ENCODE assay signal across 29 mouse cellular contexts in genomic region chr3:54630254-54630653, GRCm38 (mm10).
A peak's percentile ranks its signal among the peaks of the same experiment; 100 is the strongest.
DNase-seq lines count a peak whose midpoint lies in the region; ATAC-seq and TF ChIP-seq lines count a peak whose summit lies in the region.
"Had no signal": no experiment of that assay in that cellular context is flagged by ENCODE, and none has a peak within 500 bp of the region (broad histone marks: within the 10 kb centered on the region; RNA-seq: fewer than 3 reads in every experiment).

No protein-coding gene starts in this region.

- WGBS in liver, postnatal 0 days (ENCODE audit: insufficient replicate concordance): 75% methylated on average over 7 of the region's 7 CpGs
- 77% methylated on average over 7 of the region's 7 CpGs for WGBS in liver, embryonic 12.5 days (ENCODE audit: insufficient replicate concordance)

- no peaks in the 10 kb centered on the region for H3K4me1 ChIP-seq in liver, postnatal 0 days (ENCODE audit: insufficient read depth)
- no peaks in the 10 kb centered on the region for H3K4me1 ChIP-seq in liver, embryonic 12.5 days
- peaks cover 3 to 14% of the 10 kb centered on the region in 2 experiments; a peak in 3 of 4 replicates for H3K4me1 ChIP-seq in CH12.LX (ENCODE audit: control insufficient read depth in 1 of 2, insufficient read depth in 2 of 2)
- H3K4me1 ChIP-seq: embryonic facial prominence, embryonic 10.5 days; embryonic facial prominence, embryonic 13.5 days; forebrain, embryonic 13.5 days; heart, embryonic 10.5 days; heart, embryonic 13.5 days; hindbrain, embryonic 12.5 days; hindbrain, embryonic 15.5 days had no signal

- in situ Hi-C loops in CH12.LX (cut with MboI; ENCODE audit: low pct_ligation_motif_present, low pct_unique_long_range_greater_than_20kb, low sequenced_read_pairs): no loop called here

- intact Hi-C loops in heart, postnatal 36 days (cut with DNase I): no loop called here

- H3K36me3 ChIP-seq in liver, postnatal 0 days (replicated peaks; ENCODE audit: insufficient read depth, low read length): no peaks in the 10 kb centered on the region
- H3K36me3 ChIP-seq in liver, embryonic 12.5 days: no peaks in the 10 kb centered on the region
- no peaks in the 10 kb centered on the region for H3K36me3 ChIP-seq in CH12.LX (replicated peaks in 1 of 2; ENCODE audit: control insufficient read depth in 1 of 2, insufficient read depth in 1 of 2, low read length in 1 of 2)
- H3K36me3 ChIP-seq: embryonic facial prominence, embryonic 10.5 days; G1E; heart, embryonic 10.5 days; heart, embryonic 13.5 days; hindbrain, embryonic 12.5 days; hindbrain, embryonic 15.5 days had no signal

- dilution Hi-C loops in CH12.LX (cut with MboI; ENCODE audit: extremely low pct_ligation_motif_present, extremely low pct_unique_long_range_greater_than_20kb, low sequenced_read_pairs): no loop called here

- peaks cover 3% of the 10 kb centered on the region; the same call in 1 of the 2 replicates for H3K9me3 ChIP-seq in liver, postnatal 0 days (ENCODE audit: low read length)
- peaks cover 19% of the 10 kb centered on the region for H3K9me3 ChIP-seq in liver, embryonic 12.5 days (replicated peaks)
- peaks cover 19% of the 10 kb centered on the region for H3K9me3 ChIP-seq in CH12.LX (replicated peaks; ENCODE audit: low read length)

- no peak overlapping the region for H3K9ac ChIP-seq in liver, postnatal 0 days (replicated peaks)
- no peak overlapping the region for H3K9ac ChIP-seq in liver, embryonic 12.5 days
- H3K9ac ChIP-seq in CH12.LX (ENCODE audit: insufficient read depth, low read depth): 0 out of 2 replicates have a peak overlapping the region, but pooled peaks have one; percentile 25
- H3K9ac ChIP-seq: embryonic facial prominence, embryonic 13.5 days; forebrain, embryonic 13.5 days; heart, embryonic 13.5 days; hindbrain, embryonic 12.5 days; hindbrain, embryonic 15.5 days had no signal

- no peak for TF ChIP-seq EP300 in liver, postnatal 0 days (IDR thresholded peaks at IDR 0.05; ENCODE audit: low read depth)
- peak; percentile 76 for TF ChIP-seq EP300 in CH12.LX (IDR thresholded peaks at IDR 0.05; ENCODE audit: low read length)

- no peak for TF ChIP-seq POLR2A in CH12.LX (IDR thresholded peaks at IDR 0.05; ENCODE audit: low read depth, low read length)

- H3K27me3 ChIP-seq in liver, postnatal 0 days (ENCODE audit: insufficient read depth, low read length): no peaks in the 10 kb centered on the region
- no peaks in the 10 kb centered on the region for H3K27me3 ChIP-seq in liver, embryonic 12.5 days (replicated peaks)
- H3K27me3 ChIP-seq in CH12.LX (replicated peaks): no peaks in the 10 kb centered on the region
- H3K27me3 ChIP-seq: embryonic facial prominence, embryonic 13.5 days; forebrain, embryonic 13.5 days; heart, embryonic 13.5 days; hindbrain, embryonic 12.5 days; hindbrain, embryonic 15.5 days had no signal

- TF ChIP-seq RAD21 in CH12.LX (IDR thresholded peaks at IDR 0.05; ENCODE audit: low read depth, low read length): no peak; the same call in 1 of the 2 replicates

- peak; percentile 12 for DNase-seq in liver, postnatal 0 days
- DNase-seq in A20 (ENCODE audit: low read depth, low spot score): peak; percentile 78
- DNase-seq in CH12.LX (ENCODE audit: extremely low read depth): peak; percentile 74
- no peak for DNase-seq in adrenal gland, adult (ENCODE audit: inconsistent age in 2 of 2, low spot score in 1 of 2)
- no peak for DNase-seq in heart, postnatal 36 days
- DNase-seq in kidney, postnatal 36 days: no peak
- DNase-seq: adrenal gland, adult 2 months; adrenal gland, postnatal 14 days; cerebellum, adult 11 months; cerebellum, adult 2 months; cerebellum, adult 9-11 months; cerebellum, postnatal 25 days; gastrocnemius, postnatal 10 days; gastrocnemius, postnatal 36 days; heart, adult 18-20 months; heart, postnatal 14 days had no signal

- ATAC-seq in liver, postnatal 0 days: no peak
- ATAC-seq in liver, embryonic 12.5 days: no peak
- ATAC-seq in megakaryocyte progenitor cell, adult 5-6 weeks (replicated peaks; ENCODE audit: poor library complexity): peak; percentile 48; the same call in 1 of the 2 replicates
- ATAC-seq: forebrain, embryonic 13.5 days; forebrain, embryonic 16.5 days; Patski had no signal

- H3K27ac ChIP-seq in liver, postnatal 0 days (ENCODE audit: low read depth): no peak overlapping the region
- H3K27ac ChIP-seq in liver, embryonic 12.5 days: no peak overlapping the region
- no peak overlapping the region for H3K27ac ChIP-seq in CH12.LX (ENCODE audit: insufficient read depth, low read depth)
- H3K27ac ChIP-seq: embryonic facial prominence, embryonic 10.5 days; embryonic facial prominence, embryonic 13.5 days; forebrain, embryonic 13.5 days; heart, embryonic 10.5 days; heart, embryonic 13.5 days; hindbrain, embryonic 12.5 days; hindbrain, embryonic 15.5 days had no signal

- H3K79me2 ChIP-seq in CH12.LX (replicated peaks; ENCODE audit: control insufficient read depth, extremely low read depth, insufficient read depth, poor library complexity, severe bottlenecking): no peaks in the 10 kb centered on the region

- no peak overlapping the region for H3K4me3 ChIP-seq in liver, postnatal 0 days (ENCODE audit: low read depth, low read length)
- no peak overlapping the region for H3K4me3 ChIP-seq in liver, embryonic 12.5 days
- H3K4me3 ChIP-seq in CH12.LX (replicated peaks in 1 of 3; ENCODE audit: low read depth in 2 of 3, low read length in 2 of 3, poor library complexity in 1 of 3): no peak overlapping the region
- H3K4me3 ChIP-seq: embryonic facial prominence, embryonic 10.5 days; embryonic facial prominence, embryonic 13.5 days; erythroblast, embryonic 14.5 days; forebrain, embryonic 13.5 days; heart, embryonic 10.5 days; heart, embryonic 13.5 days; hindbrain, embryonic 12.5 days; hindbrain, embryonic 15.5 days had no signal

- H3K4me2 ChIP-seq in liver, postnatal 0 days (ENCODE audit: low read depth, low read length): no peak overlapping the region
- H3K4me2 ChIP-seq in liver, embryonic 12.5 days: no peak overlapping the region
- H3K4me2 ChIP-seq in CH12.LX (ENCODE audit: insufficient read depth, low read depth, poor library complexity, severe bottlenecking): peak overlapping the region; percentile 46; the same call in 1 of the 2 replicates
- H3K4me2 ChIP-seq: embryonic facial prominence, embryonic 13.5 days; forebrain, embryonic 13.5 days; heart, embryonic 13.5 days; hindbrain, embryonic 12.5 days; hindbrain, embryonic 15.5 days had no signal

- no peak for TF ChIP-seq CTCF in liver, postnatal 0 days (IDR thresholded peaks at IDR 0.05; ENCODE audit: low read depth)
- no peak for TF ChIP-seq CTCF in CH12.LX (conservative IDR thresholded peaks at IDR 0.05 in 1 of 2, IDR thresholded peaks at IDR 0.05 in 1 of 2; ENCODE audit: low read depth in 2 of 2, low read length in 2 of 2)

TF ChIP-seq in CH12.LX, 34 proteins besides CTCF, POLR2A, EP300 and RAD21:
- peak; percentile 60 for TF ChIP-seq ELF1 (IDR thresholded peaks at IDR 0.05; ENCODE audit: low read depth, low read length)
- TF ChIP-seq UBTF (IDR thresholded peaks at IDR 0.05; ENCODE audit: low read depth, low read length): no peak
- TF ChIP-seq BHLHE40 (IDR thresholded peaks at IDR 0.05; ENCODE audit: low read depth, low read length): peak; percentile 47
- 0 out of 2 replicates have a peak, but pooled peaks have one; percentile 22 for TF ChIP-seq MAZ (IDR thresholded peaks at IDR 0.05; ENCODE audit: low read depth, low read length)
- peak; percentile 42; the same call in 1 of the 2 replicates for TF ChIP-seq NRF1 (IDR thresholded peaks at IDR 0.05; ENCODE audit: low read depth, low read length)
- no peak for TF ChIP-seq E2F4 (IDR thresholded peaks at IDR 0.05; ENCODE audit: insufficient replicate concordance, low read depth, low read length)
- no peak for TF ChIP-seq ZC3H11A (IDR thresholded peaks at IDR 0.05; ENCODE audit: low read depth, low read length)
- peak; percentile 67 for TF ChIP-seq IRF4 (IDR thresholded peaks at IDR 0.05; ENCODE audit: low read depth, low read length)
- no peak for TF ChIP-seq ZKSCAN1 (IDR thresholded peaks at IDR 0.05; ENCODE audit: borderline replicate concordance, low read depth, low read length)
- TF ChIP-seq PAX5 (IDR thresholded peaks at IDR 0.05; ENCODE audit: low read length): no peak
- TF ChIP-seq HCFC1 (IDR thresholded peaks at IDR 0.05; ENCODE audit: low read depth, low read length): no peak
- no peak for TF ChIP-seq USF1 (IDR thresholded peaks at IDR 0.05; ENCODE audit: low read depth, low read length)
- no peak for TF ChIP-seq ETS1 (conservative IDR thresholded peaks at IDR 0.05; ENCODE audit: low read depth, low read length)
- no peak for TF ChIP-seq ZMIZ1 (IDR thresholded peaks at IDR 0.05; ENCODE audit: low read depth, low read length)
- TF ChIP-seq MAFK (IDR thresholded peaks at IDR 0.05; ENCODE audit: insufficient replicate concordance, low read length): no peak
- no peak for TF ChIP-seq NELFE (IDR thresholded peaks at IDR 0.05; ENCODE audit: low read depth, low read length)
- no peak for TF ChIP-seq USF2 (conservative IDR thresholded peaks at IDR 0.05; ENCODE audit: low read depth, low read length)
- 0 out of 2 replicates have a peak, but pooled peaks have one; percentile 35 for TF ChIP-seq TCF12 (IDR thresholded peaks at IDR 0.05; ENCODE audit: low read depth, low read length)
- TF ChIP-seq MAX (IDR thresholded peaks at IDR 0.05; ENCODE audit: low read length): no peak
TF ChIP-seq in CH12.LX: peak in this region for 6.

Comparison
In these comparisons a context has a peak if more than half of its experiments do, and no peak if none do; other contexts are left out.
1. DNase-seq: peak in liver, postnatal 0 days (single experiment), A20 (single experiment) and CH12.LX (single experiment); none in adrenal gland, adult (0 of 2), heart, postnatal 36 days (0 of 2) and kidney, postnatal 36 days (0 of 2).